ENCODE assay signal across 14 mouse cellular contexts in the genomic region with DNA sequence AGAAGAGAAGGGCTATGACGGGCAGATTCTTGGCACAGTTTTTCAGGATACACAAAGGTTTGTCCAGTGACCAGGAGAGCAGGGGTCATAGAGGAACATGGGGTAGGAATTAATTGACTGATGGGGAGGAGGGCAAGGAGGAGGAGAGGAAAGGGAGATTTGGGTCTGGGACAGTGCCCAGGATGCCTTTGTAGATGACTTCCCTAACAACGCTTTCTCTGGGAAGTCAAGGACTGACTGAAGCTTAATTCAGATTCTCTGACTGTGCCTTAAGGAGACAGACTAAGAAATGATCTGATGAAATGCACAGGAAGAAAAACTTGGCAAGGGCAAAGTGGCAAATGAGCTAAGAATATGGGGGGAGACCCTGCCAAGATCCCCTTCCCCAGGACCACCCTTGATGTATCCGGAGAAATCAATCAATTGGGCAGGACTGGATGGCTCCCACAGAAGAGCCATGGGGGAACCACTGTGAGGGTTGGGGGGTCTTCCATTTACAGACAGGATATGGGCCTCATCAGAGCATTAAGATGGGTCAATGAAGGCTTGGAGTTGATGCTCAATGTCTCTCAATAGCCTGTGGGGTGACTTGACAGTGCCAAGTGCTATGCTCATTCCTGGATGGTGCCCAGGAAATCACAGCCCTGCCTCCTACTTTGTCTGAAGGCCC.
A peak's percentile ranks its signal among the peaks of the same experiment; 100 is the strongest.
DNase-seq lines count a peak whose midpoint lies in the region; ATAC-seq lines count a peak whose summit lies in the region.
"Had no signal": no experiment of that assay in that cellular context is flagged by ENCODE, and none has a peak within 500 bp of the region (broad histone marks: within the 10 kb centered on the region; RNA-seq: fewer than 3 reads in every experiment).

No protein-coding gene starts in this region.

- H3K9me3 ChIP-seq in forebrain, embryonic 13.5 days (replicated peaks), result no peaks in the 10 kb centered on the region
- H3K9me3 ChIP-seq in forebrain, embryonic 12.5 days, result no peaks in the 10 kb centered on the region
- no peaks in the 10 kb centered on the region for H3K9me3 ChIP-seq in forebrain, embryonic 16.5 days (ENCODE audit: control insufficient read depth, low read length)
- H3K9me3 ChIP-seq: heart, embryonic 15.5 days; limb, embryonic 12.5 days; neural tube, embryonic 12.5 days had no signal

- 85% methylated on average over 3 of the region's 3 CpGs for WGBS in forebrain, embryonic 13.5 days
- WGBS in forebrain, embryonic 12.5 days, result 92% methylated on average over 3 of the region's 3 CpGs
- 61% methylated on average over 3 of the region's 3 CpGs for WGBS in forebrain, embryonic 16.5 days

- H3K27ac ChIP-seq in forebrain, embryonic 13.5 days, result no peak overlapping the region
- H3K27ac ChIP-seq in forebrain, embryonic 12.5 days, result no peak overlapping the region
- H3K27ac ChIP-seq in forebrain, embryonic 16.5 days (ENCODE audit: low read length), result no peak overlapping the region
- H3K27ac ChIP-seq: heart, embryonic 15.5 days; limb, embryonic 12.5 days; neural tube, embryonic 12.5 days; stomach, postnatal 0 days had no signal

- ATAC-seq in forebrain, embryonic 13.5 days, result peak; percentile 73; the same call in 1 of the 2 replicates
- ATAC-seq in forebrain, embryonic 12.5 days (ENCODE audit: low FRiP score), result no peak
- ATAC-seq in forebrain, embryonic 16.5 days, result peak; percentile 86
- ATAC-seq in CD4-positive, CD25-positive, alpha-beta regulatory T cell, adult 4 months, result no peak
- ATAC-seq in inflammation-experienced regulatory T-cells, adult 6 months, result no peak

- no peak overlapping the region for H3K4me2 ChIP-seq in forebrain, embryonic 13.5 days
- H3K4me2 ChIP-seq in forebrain, embryonic 12.5 days, result no peak overlapping the region
- H3K4me2 ChIP-seq in forebrain, embryonic 16.5 days (ENCODE audit: low read length), result no peak overlapping the region
- H3K4me2 ChIP-seq: heart, embryonic 15.5 days; limb, embryonic 12.5 days; neural tube, embryonic 12.5 days had no signal

- no peak overlapping the region for H3K4me3 ChIP-seq in forebrain, embryonic 13.5 days
- H3K4me3 ChIP-seq in forebrain, embryonic 12.5 days (replicated peaks), result no peak overlapping the region
- H3K4me3 ChIP-seq in forebrain, embryonic 16.5 days (replicated peaks; ENCODE audit: low read length), result no peak overlapping the region
- H3K4me3 ChIP-seq: heart, embryonic 15.5 days; limb, embryonic 12.5 days; neural tube, embryonic 12.5 days had no signal

- no peaks in the 10 kb centered on the region for H3K27me3 ChIP-seq in forebrain, embryonic 13.5 days
- no peaks in the 10 kb centered on the region for H3K27me3 ChIP-seq in forebrain, embryonic 12.5 days
- H3K27me3 ChIP-seq in forebrain, embryonic 16.5 days (replicated peaks; ENCODE audit: control insufficient read depth, insufficient read depth, low read length), result no peaks in the 10 kb centered on the region
- H3K27me3 ChIP-seq: heart, embryonic 15.5 days; limb, embryonic 12.5 days; neural tube, embryonic 12.5 days had no signal

- H3K9ac ChIP-seq in forebrain, embryonic 13.5 days, result no peak overlapping the region
- no peak overlapping the region for H3K9ac ChIP-seq in forebrain, embryonic 12.5 days
- no peak overlapping the region for H3K9ac ChIP-seq in forebrain, embryonic 16.5 days (replicated peaks; ENCODE audit: low read depth, low read length)
- H3K9ac ChIP-seq: heart, embryonic 15.5 days; limb, embryonic 12.5 days; neural tube, embryonic 12.5 days had no signal

- H3K36me3 ChIP-seq in forebrain, embryonic 13.5 days (ENCODE audit: poor library complexity, severe bottlenecking), result no peaks in the 10 kb centered on the region
- H3K36me3 ChIP-seq in forebrain, embryonic 12.5 days (replicated peaks), result no peaks in the 10 kb centered on the region
- H3K36me3 ChIP-seq in forebrain, embryonic 16.5 days (ENCODE audit: control insufficient read depth, insufficient read depth), result no peaks in the 10 kb centered on the region
- H3K36me3 ChIP-seq: heart, embryonic 15.5 days; limb, embryonic 12.5 days; neural tube, embryonic 12.5 days had no signal

- peak; percentile 56 for DNase-seq in left cerebral cortex, postnatal 4 days
- no peak for DNase-seq in left cerebral cortex, adult 9 months (ENCODE audit: low spot score in 2 of 2)
- DNase-seq in Muller cell, postnatal 12 days (ENCODE audit: inconsistent ontology term), result peak; percentile 76
- DNase-seq: adrenal gland, adult 8-10 months; thymus, postnatal 36 days had no signal

- intact Hi-C loops in left cerebral cortex, postnatal 4 days (cut with DNase I), result no loop called here

- no peaks in the 10 kb centered on the region for H3K4me1 ChIP-seq in forebrain, embryonic 13.5 days
- H3K4me1 ChIP-seq in forebrain, embryonic 12.5 days, result no peaks in the 10 kb centered on the region
- H3K4me1 ChIP-seq in forebrain, embryonic 16.5 days (replicated peaks; ENCODE audit: control insufficient read depth, insufficient read depth, low read length), result no peaks in the 10 kb centered on the region; the same call in 1 of the 2 replicates
- H3K4me1 ChIP-seq: heart, embryonic 15.5 days; neural tube, embryonic 12.5 days had no signal

Comparison
In these comparisons a context has a peak if more than half of its experiments do, and no peak if none do; other contexts are left out.
1. ATAC-seq: peak in forebrain, embryonic 13.5 days (single experiment) and forebrain, embryonic 16.5 days (single experiment); none in forebrain, embryonic 12.5 days (single experiment), CD4-positive, CD25-positive, alpha-beta regulatory T cell, adult 4 months (single experiment) and inflammation-experienced regulatory T-cells, adult 6 months (single experiment).
2. DNase-seq: peak in left cerebral cortex, postnatal 4 days (single experiment) and Muller cell, postnatal 12 days (single experiment); none in left cerebral cortex, adult 9 months (0 of 2).